Mouse (Mus musculus) layer of hippocampus, adult 8-10 months (tissue): ENCODE results near the gene Aasdhppt. TPM values are rescaled to one million over a fixed set of nuclear protein-coding genes. Genes with fewer than 3 reads are reported as not detected.

Source experiments
- DNase-seq, 2 experiments: peaks; one replicate each; pipeline ENCODE4 v3.0.0; 2022; ENCODE audit warnings: low spot score in 2 of 2
- microRNA-seq, 2 experiments: library from miRNA; unstranded; fragments of <30 nt; microRNA quantifications; one replicate each; pipeline ENCODE4 v1.2.0; 2022
- total RNA-seq, 4 experiments: library from RNA; stranded (reverse); gene quantifications; 2 replicates each; pipeline ENCODE4 v1.2.4; 2022

The Aasdhppt gene
- total RNA-seq = 10 to 100 TPM; 24.4 to 30.5 (median 27.6) TPM

DNA sequence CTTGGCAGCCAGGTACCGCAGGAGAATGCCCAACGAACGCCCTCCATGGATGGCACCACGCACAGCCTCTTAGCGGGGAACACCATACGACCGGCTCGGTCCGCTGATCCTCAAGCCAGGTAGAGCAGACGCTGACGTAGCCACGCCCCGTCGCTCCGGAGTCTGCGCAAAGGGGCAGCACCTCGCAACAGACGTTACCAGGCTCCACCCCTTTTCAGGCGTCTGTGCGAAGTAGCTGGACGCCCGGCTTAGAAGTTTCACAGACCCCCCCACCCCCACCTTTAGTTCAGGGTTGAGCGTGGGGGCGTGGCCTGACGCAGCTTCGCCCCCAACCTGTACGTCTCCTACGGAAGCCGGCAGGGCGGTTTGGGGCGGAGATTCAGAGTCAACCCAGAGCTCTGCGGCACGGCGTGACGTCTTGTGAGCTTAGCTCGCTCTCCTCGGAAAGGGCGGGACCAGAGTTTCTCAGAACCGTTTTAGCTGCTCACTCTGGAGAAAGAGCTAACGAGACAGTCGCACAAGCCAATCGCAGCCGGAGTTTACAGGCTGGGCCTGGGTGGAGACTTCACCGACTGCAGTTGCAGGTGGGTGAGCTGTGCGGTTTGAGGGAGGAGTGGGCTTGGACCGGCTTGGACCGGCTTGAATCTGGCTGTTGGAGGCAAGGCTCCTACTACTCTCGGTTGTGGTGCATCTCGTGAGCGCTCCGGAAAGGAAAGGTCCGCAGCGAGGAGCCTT is at the start of gene Aasdhppt, which contains the start of gene Kbtbd3:
Aasdhppt (minus strand) TSS at position 121 of the 735 bp plus-strand sequence.
Kbtbd3 (plus strand) TSS at position 483 of the 735 bp plus-strand sequence.
- peak; percentile 99 for DNase-seq

- no peak for DNase-seq
Measured at GRCm38 (mm10) chr9:4353163-4353562, 43.9 kb upstream of the Aasdhppt start.

- no peak for DNase-seq
Measured at GRCm38 (mm10) chr9:4318939-4319721, 9.9 kb upstream of the Aasdhppt start.

DNA sequence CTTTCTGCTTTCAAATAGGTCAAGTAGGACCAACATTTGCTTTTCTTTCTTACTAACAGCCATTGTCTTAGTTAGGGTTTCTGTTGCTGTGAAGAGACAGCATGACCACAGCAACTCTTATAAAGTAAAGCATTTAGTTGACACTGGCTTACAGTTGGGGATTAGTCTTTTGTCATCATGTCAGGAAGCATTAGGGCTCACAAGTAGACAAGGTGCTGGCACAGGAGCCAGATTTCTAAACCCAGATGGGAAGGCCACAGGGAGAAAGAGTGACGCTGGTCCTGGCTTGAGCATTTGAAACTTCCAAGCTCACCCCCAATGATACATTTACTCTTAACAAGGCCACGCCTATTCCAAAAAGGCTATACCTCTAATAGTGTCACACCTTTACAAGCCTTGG is 6.5 kb upstream of the Aasdhppt start:
- no peak for DNase-seq

DNA sequence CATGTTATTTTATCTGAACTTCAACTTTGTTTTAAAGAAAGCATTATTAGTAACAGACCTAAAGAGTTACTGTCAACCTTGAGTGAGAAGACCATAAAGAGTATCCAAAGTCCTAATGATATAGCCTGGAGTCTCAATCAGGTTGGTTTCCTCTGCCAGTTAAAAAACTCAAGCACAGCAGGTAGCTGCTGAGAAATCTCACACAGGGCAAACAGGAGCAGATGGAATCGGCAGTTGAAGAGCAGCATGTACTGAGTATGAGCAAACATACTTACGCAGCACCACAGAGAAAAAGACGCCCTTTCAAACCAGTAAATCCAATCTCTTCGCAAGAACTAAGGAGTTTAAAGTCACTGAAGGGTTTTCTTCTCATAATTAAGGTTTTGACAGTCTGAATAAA is 4.7 kb upstream of the Aasdhppt start:
- DNase-seq = no peak

DNA sequence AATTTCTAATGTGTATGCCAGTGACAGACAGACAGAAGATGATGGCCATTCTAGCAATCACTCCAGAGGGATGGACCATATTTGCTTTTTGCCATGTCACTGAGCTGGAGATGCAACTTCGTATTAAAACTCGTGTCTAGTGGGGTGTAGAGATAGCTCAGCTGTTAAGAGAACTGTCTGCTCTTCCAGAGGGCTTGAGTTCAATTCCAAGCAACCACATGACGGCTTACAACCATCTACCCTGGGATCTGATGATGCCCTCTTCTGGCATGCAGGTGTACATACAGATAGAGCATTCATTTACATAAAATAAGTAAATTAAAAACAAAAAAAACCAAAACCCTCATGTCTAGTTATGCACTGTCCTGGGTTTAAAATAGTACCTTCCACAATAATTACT is 1.9 kb upstream of the Aasdhppt start:
- DNase-seq = no peak

GRCm38 (mm10) chr9:4310706-4311105 is 1.4 kb upstream of the Aasdhppt start:
- DNase-seq = no peak

- DNase-seq = no peak
Measured at GRCm38 (mm10) chr9:4308628-4309350, 482 bp downstream of the Aasdhppt start.

GRCm38 (mm10) chr9:4304867-4305266 is 4.4 kb downstream of the Aasdhppt start:
- no peak for DNase-seq

- no peak for DNase-seq
Measured at GRCm38 (mm10) chr9:4300466-4300865, 8.8 kb downstream of the Aasdhppt start.

DNA sequence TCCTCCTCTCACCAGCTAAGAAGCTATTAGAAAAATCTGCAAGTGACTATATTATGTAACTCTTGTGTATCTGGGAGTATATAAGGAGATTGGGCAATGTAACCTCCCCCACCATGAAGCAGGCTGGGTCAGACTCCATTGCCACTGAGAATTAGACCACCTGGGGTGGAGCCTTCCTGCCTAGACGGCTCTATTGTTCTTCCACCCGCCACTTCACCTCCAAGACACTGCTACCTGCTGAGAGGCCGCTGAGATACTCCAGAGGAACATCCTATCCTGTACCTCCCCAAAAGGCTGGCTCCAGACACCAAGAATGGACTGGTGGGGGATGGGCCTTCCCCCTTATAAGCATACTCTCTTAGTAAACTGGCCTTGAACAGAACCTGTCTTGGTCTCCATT is 25.4 kb downstream of the Aasdhppt start:
- no peak for DNase-seq

GRCm38 (mm10) chr9:4266881-4267280 is 42.4 kb downstream of the Aasdhppt start:
- no peak for DNase-seq

- DNase-seq = no peak
Measured at GRCm38 (mm10) chr9:4260746-4261090, 48.6 kb downstream of the Aasdhppt start.

GRCm38 (mm10) chr9:4259841-4260745 is 49.2 kb downstream of the Aasdhppt start:
- no peak for DNase-seq

GRCm38 (mm10) chr9:4259074-4259473 is 50.2 kb downstream of the Aasdhppt start:
- no peak for DNase-seq

Small RNAs within 50 kb of the gene (microRNA-seq; reads per million reads assigned to microRNA genes)
- gene Gm22195 = 0 reads per million in 2 experiments

Other genes with a start within 250 kb of the Aasdhppt start
- 10 to 100 TPM in 3 of 4 experiments, 1 to 10 TPM in 1; 9.6 to 12.4 (median 11.1) TPM for gene Kbtbd3, start 362 bp upstream of the Aasdhppt start, total RNA-seq
- gene Msantd4, start 67.1 kb upstream of the Aasdhppt start, total RNA-seq = 10 to 100 TPM; 53.4 to 60.9 (median 56.2) TPM